Mouse (Mus musculus): ENCODE results near the gene Tenm4. TPM values are rescaled to one million over a fixed set of nuclear protein-coding genes. Genes with fewer than 3 reads are reported as not detected.

Tenm4 gene
- polyA plus RNA-seq, 2 experiments: 0.11 to 0.28 TPM

- Histone ChIP-seq H3K36me3 (replicated peaks; ENCODE audit: control insufficient read depth, insufficient read depth, low read depth) (no peaks in the 10 kb centered on the region), H3K27me3 (ENCODE audit: control insufficient read depth, insufficient read depth, low read length) (no peaks in the 10 kb centered on the region), H3K4me1 (replicated peaks; ENCODE audit: control insufficient read depth in 2 of 2, insufficient read depth in 2 of 2, low read length in 1 of 2) (no peaks in the 10 kb centered on the region), H3K9me3 (ENCODE audit: control insufficient read depth, low read length) (no peaks in the 10 kb centered on the region), H3K4me3 (ENCODE audit: insufficient read depth in 1 of 2, low read depth in 2 of 2, low read length in 2 of 2) (no peak overlapping the region), H3K9ac (replicated peaks) (no peak overlapping the region), H3K4me2 (ENCODE audit: low read depth) (no peak overlapping the region), H3K27ac (no peak overlapping the region)
- TF ChIP-seq EP300 (IDR thresholded peaks at IDR 0.05; ENCODE audit: low read depth) (no peak), CTCF (IDR thresholded peaks at IDR 0.05; ENCODE audit: low read depth) (no peak)
- DNase-seq (ENCODE audit: low read depth in 3 of 3, low spot score in 3 of 3): no peak
- whole genome bisulfite sequencing (ENCODE audit: insufficient replicate concordance): 74% methylated on average over 6 of the region's 6 CpGs
- ATAC-seq (ENCODE audit: insufficient read depth): no peak
Observed at GRCm38 (mm10) chr7:96667688-96668087, 496.6 kb downstream of the Tenm4 start.

- Histone ChIP-seq H3K9ac (replicated peaks) (no peak overlapping the region), H3K4me2 (ENCODE audit: low read depth) (no peak overlapping the region), H3K4me1 (replicated peaks; ENCODE audit: control insufficient read depth in 2 of 2, insufficient read depth in 2 of 2, low read length in 1 of 2) (no peaks in the 10 kb centered on the region), H3K27ac (no peak overlapping the region), H3K36me3 (replicated peaks; ENCODE audit: control insufficient read depth, insufficient read depth, low read depth) (no peaks in the 10 kb centered on the region), H3K4me3 (ENCODE audit: insufficient read depth in 1 of 2, low read depth in 2 of 2, low read length in 2 of 2) (no peak overlapping the region), H3K27me3 (ENCODE audit: control insufficient read depth, insufficient read depth, low read length) (no peaks in the 10 kb centered on the region), H3K9me3 (ENCODE audit: control insufficient read depth, low read length) (no peaks in the 10 kb centered on the region)
- DNase-seq (ENCODE audit: low read depth in 3 of 3, low spot score in 3 of 3) (no peak), ATAC-seq (ENCODE audit: insufficient read depth) (no peak)
- TF ChIP-seq CTCF (IDR thresholded peaks at IDR 0.05; ENCODE audit: low read depth) (no peak), EP300 (IDR thresholded peaks at IDR 0.05; ENCODE audit: low read depth) (no peak)
- WGBS (ENCODE audit: insufficient replicate concordance): 78% methylated on average over 3 of the region's 3 CpGs
Observed at GRCm38 (mm10) chr7:96670095-96670494, 499.0 kb downstream of the Tenm4 start.

DNA sequence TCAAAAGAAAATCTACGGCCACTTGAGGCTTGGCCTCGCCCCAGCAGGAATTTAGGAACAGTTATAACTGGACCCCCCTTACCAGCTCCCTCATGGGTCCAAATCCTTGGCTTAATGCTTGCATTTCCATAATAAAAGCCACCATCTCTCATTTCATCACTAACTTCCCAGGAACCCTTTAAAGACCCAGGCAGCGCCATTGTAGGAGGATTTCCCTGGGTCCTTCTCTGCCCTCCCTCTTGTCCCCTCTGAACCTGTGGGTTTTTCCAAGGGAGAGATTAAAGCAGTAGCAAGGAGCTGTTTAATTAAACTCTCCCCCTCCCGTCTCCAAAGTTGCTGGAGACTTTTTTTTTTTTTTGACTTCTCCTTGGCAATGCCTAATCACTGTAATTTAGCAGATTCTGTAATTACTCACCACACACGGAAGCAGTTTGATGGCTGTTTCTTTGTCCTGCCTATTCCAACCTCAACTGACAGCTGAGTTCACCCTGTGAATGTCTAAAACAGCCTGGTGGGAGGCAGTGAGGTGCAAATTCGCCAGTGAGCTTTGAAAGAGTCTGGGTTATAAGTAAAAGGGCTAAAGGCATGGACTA, 501.4 kb downstream of the Tenm4 start:
- Histone ChIP-seq H3K4me2 (ENCODE audit: low read depth) (no peak overlapping the region), H3K4me3 (ENCODE audit: insufficient read depth in 1 of 2, low read depth in 2 of 2, low read length in 2 of 2) (no peak overlapping the region)
- ATAC-seq (ENCODE audit: insufficient read depth): no peak

GRCm38 (mm10) chr7:96677082-96677481, 506.0 kb downstream of the Tenm4 start:
- TF ChIP-seq CTCF (IDR thresholded peaks at IDR 0.05; ENCODE audit: low read depth): no peak
- TF ChIP-seq EP300 (IDR thresholded peaks at IDR 0.05; ENCODE audit: low read depth): no peak
- Histone ChIP-seq H3K4me1 (replicated peaks; ENCODE audit: control insufficient read depth in 2 of 2, insufficient read depth in 2 of 2, low read length in 1 of 2) (no peaks in the 10 kb centered on the region), H3K4me2 (ENCODE audit: low read depth) (no peak overlapping the region), H3K27me3 (ENCODE audit: control insufficient read depth, insufficient read depth, low read length) (no peaks in the 10 kb centered on the region), H3K27ac (no peak overlapping the region), H3K9me3 (ENCODE audit: control insufficient read depth, low read length) (no peaks in the 10 kb centered on the region), H3K9ac (replicated peaks) (no peak overlapping the region), H3K36me3 (replicated peaks; ENCODE audit: control insufficient read depth, insufficient read depth, low read depth) (no peaks in the 10 kb centered on the region), H3K4me3 (ENCODE audit: insufficient read depth in 1 of 2, low read depth in 2 of 2, low read length in 2 of 2) (no peak overlapping the region)
- no peak for ATAC-seq (ENCODE audit: insufficient read depth)
- 52% methylated on average over 2 of the region's 2 CpGs for WGBS (ENCODE audit: insufficient replicate concordance)
- no peak for DNase-seq (ENCODE audit: low read depth in 3 of 3, low spot score in 3 of 3)

More for the DNA sequence above, 501.4 kb downstream of the Tenm4 start:
- Histone ChIP-seq H3K36me3 (replicated peaks; ENCODE audit: control insufficient read depth, insufficient read depth, low read depth) (no peaks in the 10 kb centered on the region), H3K27me3 (ENCODE audit: control insufficient read depth, insufficient read depth, low read length) (no peaks in the 10 kb centered on the region), H3K9me3 (ENCODE audit: control insufficient read depth, low read length) (no peaks in the 10 kb centered on the region), H3K27ac (no peak overlapping the region), H3K9ac (replicated peaks) (no peak overlapping the region), H3K4me1 (replicated peaks; ENCODE audit: control insufficient read depth in 2 of 2, insufficient read depth in 2 of 2, low read length in 1 of 2) (no peaks in the 10 kb centered on the region)
- DNase-seq (ENCODE audit: low read depth in 3 of 3, low spot score in 3 of 3): no peak
- TF ChIP-seq EP300 (IDR thresholded peaks at IDR 0.05; ENCODE audit: low read depth) (no peak), CTCF (IDR thresholded peaks at IDR 0.05; ENCODE audit: low read depth) (no peak)
- 37% methylated on average over 6 of the region's 6 CpGs for WGBS (ENCODE audit: insufficient replicate concordance)

GRCm38 (mm10) chr7:96678236-96678635, 507.2 kb downstream of the Tenm4 start:
- H3K4me2 ChIP-seq (ENCODE audit: low read depth): no peak overlapping the region
- no peak overlapping the region for H3K27ac ChIP-seq
- DNase-seq (ENCODE audit: low read depth in 3 of 3, low spot score in 3 of 3) (no peak), ATAC-seq (ENCODE audit: insufficient read depth) (no peak)
- 57% methylated on average over 4 of the region's 4 CpGs for WGBS (ENCODE audit: insufficient replicate concordance)
- no peaks in the 10 kb centered on the region for H3K4me1 ChIP-seq (replicated peaks; ENCODE audit: control insufficient read depth in 2 of 2, insufficient read depth in 2 of 2, low read length in 1 of 2)
- TF ChIP-seq CTCF (IDR thresholded peaks at IDR 0.05; ENCODE audit: low read depth): no peak
- no peaks in the 10 kb centered on the region for H3K9me3 ChIP-seq (ENCODE audit: control insufficient read depth, low read length)
- no peaks in the 10 kb centered on the region for H3K27me3 ChIP-seq (ENCODE audit: control insufficient read depth, insufficient read depth, low read length)
- no peak overlapping the region for H3K9ac ChIP-seq (replicated peaks)
- no peaks in the 10 kb centered on the region for H3K36me3 ChIP-seq (replicated peaks; ENCODE audit: control insufficient read depth, insufficient read depth, low read depth)
- H3K4me3 ChIP-seq (ENCODE audit: insufficient read depth in 1 of 2, low read depth in 2 of 2, low read length in 2 of 2): no peak overlapping the region

Data from liver, embryonic 14.5 days (tissue).